Mouse (Mus musculus): ENCODE results near the gene Siae. TPM values are rescaled to one million over a fixed set of nuclear protein-coding genes. Genes with fewer than 3 reads are reported as not detected.

The Siae gene
- polyA plus RNA-seq, 1 experiment from 2014 or later = 12.0 TPM

DNA sequence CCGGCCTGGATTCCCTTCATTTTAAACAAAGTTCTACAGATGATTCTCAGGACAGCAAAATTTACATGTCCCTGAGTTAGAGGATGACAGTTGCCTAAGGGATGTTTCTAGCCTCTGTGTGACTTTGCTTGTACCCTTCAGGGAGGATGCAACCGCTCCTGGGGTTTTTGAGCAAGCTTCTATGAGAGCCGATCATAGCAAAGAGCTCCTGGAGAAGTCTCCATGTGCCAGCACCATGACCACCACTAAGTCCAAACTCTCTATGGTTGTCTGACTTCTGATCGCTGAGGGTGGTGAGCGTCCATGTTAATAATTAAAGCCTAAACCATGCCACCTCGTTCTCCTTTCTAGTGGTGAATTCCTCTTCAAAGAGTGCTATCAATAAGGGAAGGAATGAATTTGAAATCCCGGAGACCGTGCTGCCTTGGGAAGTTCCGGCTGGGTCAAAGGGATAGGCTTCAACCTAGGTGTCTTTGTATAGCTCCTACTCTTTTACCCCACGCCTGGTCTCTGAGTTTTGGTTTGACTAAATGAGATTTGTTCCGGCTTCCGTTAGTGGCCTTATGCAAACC lies 11.5 kb upstream of the Siae start:
- H3K9ac ChIP-seq (ENCODE audit: low read length) = peak overlapping the region; percentile 60; the same call in 1 of the 2 replicates
- H3K27me3 ChIP-seq (ENCODE audit: control insufficient read depth, insufficient read depth, low read length) = peaks cover 19% of the 10 kb centered on the region
- peaks cover 7% of the 10 kb centered on the region; the same call in 1 of the 2 replicates for H3K36me3 ChIP-seq (ENCODE audit: control insufficient read depth, insufficient read depth, low read length)
- H3K4me2 ChIP-seq (ENCODE audit: low read length) = peak overlapping the region; percentile 93
- no peak overlapping the region for H3K27ac ChIP-seq (replicated peaks in 1 of 2; ENCODE audit: control insufficient read depth in 1 of 2, insufficient read depth in 1 of 2, low read depth in 2 of 2, low read length in 2 of 2)
- H3K4me3 ChIP-seq (ENCODE audit: control insufficient read depth in 1 of 2, insufficient read depth in 1 of 2, low read depth in 1 of 2, low read length in 2 of 2) = peak overlapping the region; percentile 38 to 45
- H3K9me3 ChIP-seq (ENCODE audit: control insufficient read depth, low read length) = no peaks in the 10 kb centered on the region
- ATAC-seq (ENCODE audit: insufficient number of reproducible peaks, insufficient read depth, low FRiP score, low read depth) = no peak
- WGBS = 32% methylated on average over 12 of the region's 12 CpGs
- H3K4me1 ChIP-seq (ENCODE audit: control insufficient read depth in 2 of 2, insufficient read depth in 2 of 2, low read length in 2 of 2) = peaks cover 7% of the 10 kb centered on the region in 2 experiments; a peak in 3 of 4 replicates

DNA sequence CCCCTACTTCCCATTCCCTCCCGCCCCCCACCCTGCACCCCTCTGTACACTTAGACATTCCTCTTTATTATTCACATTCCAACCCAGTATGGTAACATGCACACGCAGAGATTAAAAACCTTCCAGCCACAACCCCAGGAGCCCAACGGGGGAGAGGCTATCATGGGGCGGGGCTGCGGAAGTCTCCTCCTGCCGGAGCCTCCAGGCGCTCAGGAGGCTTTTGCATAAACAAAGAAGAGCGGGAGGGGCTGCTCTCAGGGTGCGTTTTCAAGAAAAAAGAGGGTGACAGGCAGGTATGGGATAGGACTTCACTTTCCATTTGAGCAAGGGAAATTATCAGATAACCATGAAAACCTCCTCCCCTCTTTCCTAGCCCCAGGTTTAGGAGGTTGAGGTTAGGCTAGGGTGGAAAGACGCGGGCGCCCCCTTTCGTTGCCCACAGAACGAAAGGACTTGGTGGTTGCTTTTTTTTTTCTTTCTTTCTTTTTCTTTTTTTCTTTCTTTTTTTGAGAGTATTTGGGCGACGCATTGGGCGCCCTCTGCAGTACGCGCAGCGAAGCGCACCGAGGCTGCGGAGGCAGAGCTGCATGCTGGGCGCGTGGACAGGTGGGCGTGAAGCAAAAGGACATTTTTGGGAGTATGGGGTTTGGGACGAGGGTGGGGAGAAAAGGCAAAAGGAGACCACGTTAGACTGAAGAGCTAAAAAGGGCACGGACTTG lies 10.9 kb upstream of the Siae start:
- 2% methylated on average over 29 of the region's 29 CpGs for WGBS
- Histone ChIP-seq H3K9me3 (ENCODE audit: control insufficient read depth, low read length) (no peaks in the 10 kb centered on the region), H3K27me3 (ENCODE audit: control insufficient read depth, insufficient read depth, low read length) (peaks cover 24% of the 10 kb centered on the region), H3K9ac (ENCODE audit: low read length) (peak overlapping the region; percentile 60), H3K4me2 (ENCODE audit: low read length) (peak overlapping the region; percentile 93), H3K27ac (replicated peaks in 1 of 2; ENCODE audit: control insufficient read depth in 1 of 2, insufficient read depth in 1 of 2, low read depth in 2 of 2, low read length in 2 of 2) (no peak overlapping the region), H3K4me1 (ENCODE audit: control insufficient read depth in 2 of 2, insufficient read depth in 2 of 2, low read length in 2 of 2) (peaks cover 4 to 7% of the 10 kb centered on the region in 2 experiments; a peak in 3 of 4 replicates), H3K4me3 (ENCODE audit: control insufficient read depth in 1 of 2, insufficient read depth in 1 of 2, low read depth in 1 of 2, low read length in 2 of 2) (peak overlapping the region; percentile 38 to 45), H3K36me3 (ENCODE audit: control insufficient read depth, insufficient read depth, low read length) (peaks cover 7% of the 10 kb centered on the region; the same call in 1 of the 2 replicates)
- peak; percentile 8; the same call in 1 of the 2 replicates for ATAC-seq (ENCODE audit: insufficient number of reproducible peaks, insufficient read depth, low FRiP score, low read depth)

DNA sequence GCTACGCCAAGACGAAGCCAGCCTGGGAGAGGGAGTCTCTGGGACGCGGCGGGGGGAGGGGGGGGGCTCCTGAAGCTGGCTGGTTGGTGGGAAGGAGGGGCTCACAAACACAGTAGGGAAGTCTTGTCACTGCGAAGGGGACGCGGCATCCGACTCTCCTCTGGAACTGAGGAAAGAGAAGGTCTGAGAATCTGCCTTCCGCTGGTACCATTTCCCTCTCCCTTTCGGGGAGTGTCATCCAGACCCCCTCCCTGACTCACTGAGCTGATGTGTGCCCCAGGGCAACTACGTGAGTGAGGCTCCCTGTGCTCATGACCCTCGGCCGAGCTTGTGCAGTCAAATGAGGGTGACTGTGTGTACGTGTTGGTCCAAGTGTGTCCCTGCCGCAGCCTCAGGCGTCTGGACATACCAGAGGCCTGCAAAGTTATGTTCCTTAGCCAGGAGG lies 10.3 kb upstream of the Siae start:
- H3K36me3 ChIP-seq (ENCODE audit: control insufficient read depth, insufficient read depth, low read length) = peaks cover 3% of the 10 kb centered on the region; the same call in 1 of the 2 replicates
- peaks cover 4 to 7% of the 10 kb centered on the region in 2 experiments; a peak in 3 of 4 replicates for H3K4me1 ChIP-seq (ENCODE audit: control insufficient read depth in 2 of 2, insufficient read depth in 2 of 2, low read length in 2 of 2)
- 15% methylated on average over 16 of the region's 17 CpGs for WGBS
- peak overlapping the region; percentile 38 to 45 for H3K4me3 ChIP-seq (ENCODE audit: control insufficient read depth in 1 of 2, insufficient read depth in 1 of 2, low read depth in 1 of 2, low read length in 2 of 2)
- ATAC-seq (ENCODE audit: insufficient number of reproducible peaks, insufficient read depth, low FRiP score, low read depth) = no peak; the same call in 1 of the 2 replicates
- no peak overlapping the region for H3K27ac ChIP-seq (replicated peaks in 1 of 2; ENCODE audit: control insufficient read depth in 1 of 2, insufficient read depth in 1 of 2, low read depth in 2 of 2, low read length in 2 of 2)
- no peaks in the 10 kb centered on the region for H3K9me3 ChIP-seq (ENCODE audit: control insufficient read depth, low read length)
- H3K9ac ChIP-seq (ENCODE audit: low read length) = peak overlapping the region; percentile 6; the same call in 1 of the 2 replicates
- peaks cover 25% of the 10 kb centered on the region for H3K27me3 ChIP-seq (ENCODE audit: control insufficient read depth, insufficient read depth, low read length)
- peak overlapping the region; percentile 93 for H3K4me2 ChIP-seq (ENCODE audit: low read length)

DNA sequence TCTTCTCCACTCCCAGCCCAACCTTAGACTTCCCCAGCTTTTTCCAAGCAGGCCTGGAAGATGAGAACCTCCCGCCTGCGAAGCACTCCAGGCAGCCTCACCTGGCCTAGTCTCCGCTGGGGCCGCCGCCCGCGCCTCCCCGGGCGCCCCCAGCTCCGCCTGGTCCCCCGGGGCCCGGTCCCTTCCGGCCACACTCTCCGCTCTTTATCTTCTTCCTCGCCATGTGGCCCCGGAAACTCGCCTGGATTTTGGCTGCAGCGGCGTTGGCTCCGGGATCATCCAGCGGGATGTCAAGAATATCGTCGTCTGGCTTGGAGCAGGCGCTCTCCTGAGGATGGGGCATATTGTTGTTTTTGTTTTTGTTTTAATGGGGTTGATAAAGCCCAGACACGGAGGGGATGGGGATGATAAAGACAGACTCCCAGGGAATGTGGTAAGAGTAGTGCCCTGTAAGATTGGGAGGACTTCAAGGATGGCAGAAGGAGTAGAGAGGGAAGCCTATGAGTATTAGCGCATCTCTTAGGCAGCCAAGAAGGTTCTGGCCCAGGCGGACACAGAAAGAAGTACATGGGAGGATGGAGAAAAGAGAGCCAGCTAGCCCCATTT lies 9.5 kb upstream of the Siae start:
- WGBS = 14% methylated on average over 27 of the region's 27 CpGs
- H3K4me1 ChIP-seq (ENCODE audit: control insufficient read depth in 2 of 2, insufficient read depth in 2 of 2, low read length in 2 of 2) = peaks cover 4 to 7% of the 10 kb centered on the region in 2 experiments; a peak in 3 of 4 replicates
- H3K27ac ChIP-seq (replicated peaks in 1 of 2; ENCODE audit: control insufficient read depth in 1 of 2, insufficient read depth in 1 of 2, low read depth in 2 of 2, low read length in 2 of 2) = no peak overlapping the region
- H3K9me3 ChIP-seq (ENCODE audit: control insufficient read depth, low read length) = no peaks in the 10 kb centered on the region
- H3K27me3 ChIP-seq (ENCODE audit: control insufficient read depth, insufficient read depth, low read length) = peaks cover 33% of the 10 kb centered on the region
- H3K4me2 ChIP-seq (ENCODE audit: low read length) = peak overlapping the region; percentile 93
- ATAC-seq (ENCODE audit: insufficient number of reproducible peaks, insufficient read depth, low FRiP score, low read depth) = no peak
- no peaks in the 10 kb centered on the region for H3K36me3 ChIP-seq (ENCODE audit: control insufficient read depth, insufficient read depth, low read length)
- H3K4me3 ChIP-seq (ENCODE audit: control insufficient read depth in 1 of 2, insufficient read depth in 1 of 2, low read depth in 1 of 2, low read length in 2 of 2) = no peak overlapping the region
- H3K9ac ChIP-seq (ENCODE audit: low read length) = no peak overlapping the region

DNA sequence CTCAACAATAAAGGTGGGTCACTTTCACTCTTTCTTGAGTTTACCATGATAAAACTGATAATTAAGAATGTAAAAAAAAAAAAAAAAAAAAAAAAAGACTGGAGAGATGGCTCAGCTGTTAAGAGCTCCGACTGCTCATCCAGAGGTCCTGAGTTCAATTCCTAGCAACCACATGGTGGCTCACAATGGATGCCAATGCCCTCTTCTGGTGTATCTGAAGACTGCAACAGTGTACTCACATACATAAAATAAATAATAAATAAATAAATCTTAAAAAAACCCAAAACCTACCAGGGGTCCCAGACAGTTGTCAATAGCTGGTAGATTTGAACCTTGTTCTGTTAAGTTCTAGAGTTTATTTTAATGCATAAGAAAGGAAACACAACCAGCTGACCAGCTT lies 8.6 kb upstream of the Siae start:
- Histone ChIP-seq H3K36me3 (ENCODE audit: control insufficient read depth, insufficient read depth, low read length) (no peaks in the 10 kb centered on the region), H3K4me2 (ENCODE audit: low read length) (no peak overlapping the region), H3K27me3 (ENCODE audit: control insufficient read depth, insufficient read depth, low read length) (peaks cover 42% of the 10 kb centered on the region), H3K9me3 (ENCODE audit: control insufficient read depth, low read length) (no peaks in the 10 kb centered on the region), H3K27ac (replicated peaks in 1 of 2; ENCODE audit: control insufficient read depth in 1 of 2, insufficient read depth in 1 of 2, low read depth in 2 of 2, low read length in 2 of 2) (no peak overlapping the region), H3K4me1 (ENCODE audit: control insufficient read depth in 2 of 2, insufficient read depth in 2 of 2, low read length in 2 of 2) (peaks cover 5 to 12% of the 10 kb centered on the region in 2 experiments; a peak in 3 of 4 replicates), H3K9ac (ENCODE audit: low read length) (no peak overlapping the region), H3K4me3 (ENCODE audit: control insufficient read depth in 1 of 2, insufficient read depth in 1 of 2, low read depth in 1 of 2, low read length in 2 of 2) (no peak overlapping the region)
- no peak for ATAC-seq (ENCODE audit: insufficient number of reproducible peaks, insufficient read depth, low FRiP score, low read depth)
- 72% methylated on average over 1 of the region's 1 CpGs for WGBS

DNA sequence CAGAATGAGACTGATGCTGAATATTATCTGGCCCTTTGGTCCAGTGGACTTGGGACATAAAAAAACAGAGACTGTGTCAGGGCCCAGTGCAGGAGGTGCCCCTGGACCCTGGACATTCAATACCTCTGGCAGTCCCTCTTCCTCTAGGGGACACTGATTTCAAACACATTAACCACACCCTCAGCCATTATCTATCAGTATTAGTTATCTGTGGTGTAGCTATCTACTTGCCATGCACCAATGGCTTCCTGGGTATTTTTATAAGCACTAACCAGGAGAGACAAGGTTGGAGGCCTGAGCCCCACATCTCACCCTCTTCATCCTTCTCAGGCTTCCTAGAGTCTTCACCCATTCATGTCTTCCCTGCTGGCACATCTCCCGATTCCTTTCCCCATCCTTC lies 5.1 kb upstream of the Siae start:
- Histone ChIP-seq H3K4me3 (ENCODE audit: control insufficient read depth in 1 of 2, insufficient read depth in 1 of 2, low read depth in 1 of 2, low read length in 2 of 2) (no peak overlapping the region), H3K27ac (replicated peaks in 1 of 2; ENCODE audit: control insufficient read depth in 1 of 2, insufficient read depth in 1 of 2, low read depth in 2 of 2, low read length in 2 of 2) (no peak overlapping the region), H3K9ac (ENCODE audit: low read length) (no peak overlapping the region), H3K4me1 (ENCODE audit: control insufficient read depth in 2 of 2, insufficient read depth in 2 of 2, low read length in 2 of 2) (peaks cover 10 to 22% of the 10 kb centered on the region in 2 experiments; a peak in 3 of 4 replicates), H3K27me3 (ENCODE audit: control insufficient read depth, insufficient read depth, low read length) (peaks cover 66% of the 10 kb centered on the region), H3K36me3 (ENCODE audit: control insufficient read depth, insufficient read depth, low read length) (no peaks in the 10 kb centered on the region), H3K9me3 (ENCODE audit: control insufficient read depth, low read length) (no peaks in the 10 kb centered on the region), H3K4me2 (ENCODE audit: low read length) (no peak overlapping the region)
- 70% methylated on average over 1 of the region's 1 CpGs for WGBS
- ATAC-seq (ENCODE audit: insufficient number of reproducible peaks, insufficient read depth, low FRiP score, low read depth) = no peak

DNA sequence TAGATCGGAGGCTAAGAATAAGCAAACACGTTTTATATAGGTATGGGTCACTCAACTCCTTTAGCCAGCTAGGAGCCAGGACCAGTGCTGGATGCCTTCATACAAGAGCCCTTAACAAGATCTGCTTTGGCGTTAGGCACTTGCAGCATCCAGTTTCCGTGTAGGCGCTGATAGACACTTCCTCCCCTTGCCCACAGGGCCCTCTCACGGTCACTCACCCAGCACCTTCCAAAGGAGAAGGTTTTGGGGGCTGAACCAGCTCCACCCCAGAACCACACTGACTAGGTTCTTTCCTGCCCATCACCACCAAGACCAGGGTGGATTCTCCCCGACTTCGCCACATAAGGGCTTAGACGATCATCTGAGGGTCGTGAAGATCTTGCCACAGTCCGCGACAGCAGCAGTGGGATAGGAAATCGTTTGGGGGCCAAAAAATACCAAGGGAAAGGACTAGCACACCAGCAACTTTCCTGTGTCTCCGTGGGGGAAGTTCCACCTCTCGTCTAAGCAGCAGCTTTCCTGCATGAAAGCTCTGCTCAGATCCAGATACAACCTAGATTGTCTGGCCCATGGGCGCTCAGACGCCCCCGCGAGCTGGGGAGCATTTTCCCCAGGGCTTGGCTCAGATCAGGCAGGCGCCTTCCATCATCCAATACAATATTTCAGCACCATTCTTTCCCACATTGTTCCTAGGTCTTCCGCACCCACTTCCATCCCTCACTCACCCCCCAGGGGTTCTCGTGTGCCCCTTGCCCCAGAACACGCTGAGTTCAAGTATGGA lies 3.6 kb upstream of the Siae start:
- peaks cover 54% of the 10 kb centered on the region for H3K27me3 ChIP-seq (ENCODE audit: control insufficient read depth, insufficient read depth, low read length)
- ATAC-seq (ENCODE audit: insufficient number of reproducible peaks, insufficient read depth, low FRiP score, low read depth) = no peak

More for the DNA sequence above, 3.6 kb upstream of the Siae start:
- Histone ChIP-seq H3K9ac (ENCODE audit: low read length) (peak overlapping the region; percentile 56), H3K4me2 (ENCODE audit: low read length) (peak overlapping the region; percentile 88), H3K4me1 (ENCODE audit: control insufficient read depth in 2 of 2, insufficient read depth in 2 of 2, low read length in 2 of 2) (peaks cover 10 to 18% of the 10 kb centered on the region in 2 experiments; a peak in 3 of 4 replicates), H3K36me3 (ENCODE audit: control insufficient read depth, insufficient read depth, low read length) (no peaks in the 10 kb centered on the region), H3K27ac (replicated peaks in 1 of 2; ENCODE audit: control insufficient read depth in 1 of 2, insufficient read depth in 1 of 2, low read depth in 2 of 2, low read length in 2 of 2) (no peak overlapping the region), H3K9me3 (ENCODE audit: control insufficient read depth, low read length) (no peaks in the 10 kb centered on the region), H3K4me3 (ENCODE audit: control insufficient read depth in 1 of 2, insufficient read depth in 1 of 2, low read depth in 1 of 2, low read length in 2 of 2) (peak overlapping the region; percentile 43 to 52)
- 3% methylated on average over 23 of the region's 23 CpGs for WGBS

All from heart, embryonic 14.5 days (tissue).